Mouse (Mus musculus) kidney, adult 2 months (tissue): ENCODE measurements at regions not wholly inside any gene's neighbourhood (a gene's known extent, or its start where the extent isn't known, plus 50 kb on each side); places are given as distances from the start of the nearest gene placed in this dataset.

ENCODE experiments used
- CTCF ChIP-seq: fragments of 200-500 bp; conservative IDR thresholded peaks from 2 replicates; pipeline ENCODE4 v1.5.1; 2011; ENCODE audit warnings: low read depth, mild to moderate bottlenecking, control low read depth, low read length, moderate library complexity, mixed read lengths; ENCODE audit not compliant: insufficient read depth, insufficient read length
- POLR2A ChIP-seq: fragments of 200-500 bp; IDR thresholded peaks from one replicate; pipeline ENCODE4 v1.6.1; 2011; ENCODE audit warnings: low read depth, low read length, control low read depth

DNA sequence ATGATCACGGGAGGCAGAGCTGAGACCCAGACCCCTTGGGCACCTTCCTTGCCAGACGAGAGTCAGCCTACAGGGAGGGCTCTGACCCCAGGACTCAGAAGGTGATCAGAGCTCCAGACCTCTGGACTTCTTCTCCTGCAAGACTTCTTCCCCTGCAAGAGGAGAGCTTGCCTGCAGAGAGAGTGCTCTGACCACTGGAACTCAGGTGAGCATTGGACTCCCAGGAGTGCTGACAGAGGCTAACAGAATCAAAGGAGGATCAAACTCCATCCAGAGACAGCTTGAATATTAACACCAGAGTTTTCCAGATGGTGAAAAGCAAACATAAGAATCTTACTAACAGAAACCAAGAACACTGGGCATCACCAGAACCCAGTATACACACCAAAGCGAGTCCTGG is 241.2 kb upstream of the Tac1 start:
- TF ChIP-seq CTCF: no peak
- TF ChIP-seq POLR2A: no peak
